Mouse (Mus musculus): ENCODE measurements around the gene Cldn18.

The Cldn18 gene

DNA sequence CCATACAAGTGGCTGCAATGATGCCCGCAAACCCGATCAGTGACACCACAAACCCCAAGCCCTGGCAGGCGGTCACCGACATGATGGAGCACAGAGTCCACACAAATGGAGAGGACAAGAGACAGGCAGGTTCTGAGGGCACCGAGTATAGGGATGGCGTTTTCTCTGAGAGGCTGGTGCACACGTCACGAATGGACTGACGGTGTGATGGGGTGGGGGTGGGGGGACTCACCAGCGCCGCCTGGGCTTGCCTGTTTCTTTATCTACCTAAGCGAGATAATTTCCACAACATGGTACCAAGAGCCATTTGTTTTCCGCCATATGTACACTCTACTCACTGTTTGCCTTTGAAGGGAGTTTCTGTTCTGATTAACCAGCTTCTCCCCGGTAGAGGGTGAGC is at the start of gene Cldn18:
Gene Cldn18 (minus strand): TSS at position 134 of the 400 bp plus-strand sequence.
- DNase-seq (ENCODE audit: low read depth) = no peak

GRCm38 (mm10) chr9:99763530-99763929 is 46.5 kb upstream of the Cldn18 start:
- no peak for DNase-seq (ENCODE audit: low read depth)

DNA sequence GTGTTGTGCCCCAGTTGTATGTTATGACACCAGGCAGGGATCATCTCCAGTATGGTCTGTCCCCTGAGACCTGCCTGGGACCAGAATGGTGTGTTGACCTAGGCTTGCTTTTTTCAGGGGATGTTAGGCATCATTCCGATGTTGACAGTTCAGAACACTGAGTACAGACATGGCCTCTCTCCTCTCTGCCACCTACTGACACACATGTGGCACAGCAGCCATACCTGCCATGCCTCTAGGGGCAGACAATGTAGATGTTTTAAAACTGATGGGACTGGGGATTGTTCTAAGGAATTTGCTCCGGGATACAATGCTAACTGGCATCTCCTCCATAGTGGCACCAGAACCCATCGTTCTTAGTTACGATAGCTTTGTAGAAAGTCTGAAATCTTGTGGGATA is 33.2 kb upstream of the Cldn18 start:
- DNase-seq (ENCODE audit: low read depth) = no peak

- DNase-seq (ENCODE audit: low read depth) = no peak
Measured at GRCm38 (mm10) chr9:99748279-99748678, 31.2 kb upstream of the Cldn18 start.

GRCm38 (mm10) chr9:99747731-99748130 is 30.7 kb upstream of the Cldn18 start:
- DNase-seq (ENCODE audit: low read depth) = no peak

- DNase-seq (ENCODE audit: low read depth) = no peak
Measured at GRCm38 (mm10) chr9:99744548-99744947, 27.5 kb upstream of the Cldn18 start.

DNA sequence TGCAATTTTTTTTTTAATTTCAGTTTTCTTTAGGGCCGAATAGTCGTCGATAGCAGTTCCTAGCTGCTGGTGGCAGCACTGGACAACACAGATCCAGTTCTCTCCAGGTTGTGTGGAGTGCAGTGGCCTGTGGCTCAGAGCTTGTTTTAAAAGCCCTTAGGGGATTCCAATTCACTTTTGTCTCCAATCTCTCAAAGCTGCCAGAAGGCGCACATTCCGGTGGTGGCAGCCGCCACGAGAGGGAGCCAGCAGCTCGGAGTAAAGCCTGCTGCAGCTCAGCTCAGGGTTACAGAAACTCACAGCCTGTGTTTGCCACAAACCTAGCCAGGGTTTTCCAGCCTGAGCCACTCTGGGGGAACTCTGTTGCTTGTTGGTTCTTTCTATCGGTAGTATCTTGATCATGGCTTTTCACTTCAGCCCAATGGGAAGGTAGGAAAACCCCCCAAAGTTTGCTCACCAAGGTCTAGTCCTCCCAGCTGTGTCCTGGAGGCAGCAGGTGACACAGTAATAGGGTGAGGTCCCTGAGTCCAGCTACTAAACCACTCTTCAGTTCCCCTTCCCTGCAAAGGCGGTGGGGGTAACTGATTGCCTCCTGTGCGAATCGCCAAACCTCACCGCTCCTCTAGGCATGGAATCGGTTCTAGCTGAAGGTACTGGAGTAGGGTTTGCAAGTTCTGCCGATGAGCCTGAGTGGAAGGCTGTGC is 13.0 kb upstream of the Cldn18 start:
- DNase-seq (ENCODE audit: low read depth) = no peak

DNA sequence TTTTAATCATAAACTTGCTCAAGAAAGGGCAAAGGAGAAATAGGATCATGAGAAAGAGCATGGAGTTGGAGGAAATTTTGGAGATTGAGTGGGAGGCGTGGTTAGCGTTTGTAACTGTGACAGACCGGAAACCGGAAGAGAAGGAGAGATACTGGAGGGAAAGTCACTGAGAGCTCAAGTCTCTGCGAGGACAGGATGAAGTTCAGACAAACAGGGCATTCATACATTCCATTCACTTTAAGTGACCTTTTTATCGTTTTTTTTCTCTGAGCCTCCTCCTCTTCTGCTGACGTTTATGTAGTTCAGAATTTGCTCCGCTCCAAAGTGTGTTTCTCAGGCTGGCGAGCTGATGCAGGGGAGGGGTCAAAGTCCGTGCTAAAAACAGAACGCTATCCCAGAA is 10.8 kb upstream of the Cldn18 start:
- no peak for DNase-seq (ENCODE audit: low read depth)

GRCm38 (mm10) chr9:99725278-99725677 is 8.2 kb upstream of the Cldn18 start:
- no peak for DNase-seq (ENCODE audit: low read depth)

GRCm38 (mm10) chr9:99720011-99720410 is 2.9 kb upstream of the Cldn18 start:
- no peak for DNase-seq (ENCODE audit: low read depth)

DNA sequence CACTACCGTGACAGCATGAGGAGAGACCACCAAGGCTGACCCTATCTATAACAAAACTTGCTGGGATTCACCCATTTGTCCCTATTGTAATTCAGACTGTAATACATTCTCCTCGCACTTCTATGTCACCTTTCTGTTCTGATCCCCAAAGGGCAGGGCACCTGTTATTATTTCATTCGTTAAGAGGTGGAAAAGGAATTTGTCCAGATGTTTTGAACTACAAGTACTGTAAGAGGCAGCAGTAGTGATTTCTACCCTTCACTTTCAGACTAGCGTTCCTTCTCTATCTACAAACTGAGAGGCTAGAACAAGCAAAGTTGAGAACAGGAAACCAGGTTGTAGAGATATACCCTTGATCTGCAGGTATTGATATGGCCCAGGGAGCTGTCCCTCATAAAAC is 6.8 kb downstream of the Cldn18 start:
- no peak for DNase-seq (ENCODE audit: low read depth)

DNA sequence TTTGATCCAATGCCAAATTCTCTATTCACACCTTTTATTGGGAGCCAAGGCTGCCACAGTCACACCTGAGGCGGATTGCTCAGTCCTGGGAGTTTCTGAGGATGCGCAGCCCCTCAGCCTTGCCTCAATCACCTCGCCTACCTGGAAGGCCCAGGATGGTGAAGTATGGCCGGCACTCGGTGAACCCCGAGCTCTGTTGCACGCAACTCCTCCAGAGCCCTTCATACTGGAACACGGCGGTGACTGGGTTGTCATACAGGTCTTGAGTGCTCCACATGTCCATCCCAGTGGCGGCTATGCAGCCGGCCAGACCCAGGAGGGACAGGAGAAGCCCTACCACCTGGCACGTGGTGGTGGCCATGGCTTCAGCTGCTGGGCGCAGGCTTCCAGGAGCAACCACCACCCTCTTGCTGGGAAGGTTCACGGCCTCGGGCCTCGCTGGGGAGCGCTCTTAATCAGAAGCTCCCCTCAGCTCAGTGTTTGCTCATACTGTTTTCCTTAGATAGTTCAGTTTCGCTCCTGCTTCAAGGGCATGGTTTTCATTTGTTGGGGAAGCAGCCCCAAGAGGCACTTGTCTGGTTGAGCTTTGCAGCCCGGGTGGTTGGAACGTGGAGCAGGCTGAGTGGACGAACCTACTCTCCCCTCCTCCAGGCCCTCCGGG is 7.3 kb downstream of the Cldn18 start:
- no peak for DNase-seq (ENCODE audit: low read depth)

DNA sequence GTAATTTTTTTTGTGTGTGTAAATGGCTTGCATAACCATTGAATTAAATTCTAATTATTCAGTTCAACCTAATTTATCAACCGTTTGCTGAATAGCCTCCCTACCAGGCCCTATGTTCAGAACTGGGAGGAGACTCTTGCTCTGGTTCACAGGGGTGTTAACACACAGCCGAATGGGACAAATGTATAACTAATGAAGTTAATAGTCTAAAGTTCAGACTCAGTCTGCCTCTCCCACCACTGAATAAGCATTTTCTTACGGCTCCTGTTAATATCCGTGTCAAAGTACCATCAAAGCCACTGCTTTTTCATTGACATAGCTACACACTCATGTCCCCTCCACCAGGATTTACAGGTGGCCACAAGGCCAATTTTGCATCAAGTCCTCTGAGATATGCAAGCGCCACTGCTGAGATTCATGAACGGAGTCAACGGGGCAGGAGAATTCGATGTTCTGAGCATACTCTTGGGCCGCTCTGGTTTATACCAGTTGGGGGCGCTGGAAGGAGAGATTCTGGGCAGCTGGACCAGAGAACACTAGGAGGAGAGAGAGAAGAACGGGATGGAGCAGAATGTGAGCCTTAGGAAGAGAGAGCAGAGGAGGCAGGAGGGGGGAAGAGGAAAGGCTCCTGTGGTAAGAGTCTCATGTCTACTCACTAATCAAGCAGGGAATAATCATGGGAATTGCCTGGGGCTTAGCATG is 9.5 kb downstream of the Cldn18 start:
- DNase-seq (ENCODE audit: low read depth) = no peak

DNA sequence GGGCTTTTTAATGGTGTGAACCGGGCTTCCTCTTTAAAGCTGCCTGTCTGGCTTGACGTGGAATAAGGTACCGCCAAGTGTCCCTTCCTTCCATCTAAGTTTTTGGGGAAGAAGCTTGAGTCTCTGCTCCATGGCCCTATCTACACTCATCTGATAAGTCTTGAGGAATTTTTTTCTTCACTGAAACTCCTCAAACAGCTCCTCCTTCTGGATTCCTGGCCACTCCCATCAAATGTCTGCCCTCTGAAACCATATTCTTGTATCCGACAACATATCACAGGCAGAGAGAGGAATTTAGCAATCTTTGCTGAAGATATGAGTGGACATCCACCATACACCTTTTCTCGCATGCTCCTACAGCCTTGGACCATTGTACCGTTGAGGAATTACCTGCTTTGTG is 10.8 kb downstream of the Cldn18 start:
- no peak for DNase-seq (ENCODE audit: low read depth)

GRCm38 (mm10) chr9:99703711-99704110 is 13.4 kb downstream of the Cldn18 start:
- no peak for DNase-seq (ENCODE audit: low read depth)

DNA sequence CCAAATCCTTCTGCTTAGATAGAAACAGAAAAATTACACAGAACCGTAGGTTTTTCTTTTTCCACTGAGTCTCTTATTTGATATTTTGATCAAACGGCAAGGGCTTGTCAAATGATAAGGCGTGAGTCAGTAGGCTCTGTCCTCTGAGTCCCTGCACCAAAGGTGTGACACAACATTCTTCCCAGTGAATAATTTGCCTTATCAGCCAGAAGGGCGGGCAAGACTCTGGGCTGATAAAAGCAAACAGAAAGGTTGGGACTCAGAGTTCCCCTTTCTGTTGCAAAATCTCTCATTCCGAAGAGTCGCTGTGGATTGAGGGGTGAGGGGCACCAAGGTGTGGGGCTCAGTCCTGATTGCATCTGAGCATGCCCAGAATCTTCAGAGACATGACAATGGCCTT is 14.9 kb downstream of the Cldn18 start:
- DNase-seq (ENCODE audit: low read depth) = no peak

DNA sequence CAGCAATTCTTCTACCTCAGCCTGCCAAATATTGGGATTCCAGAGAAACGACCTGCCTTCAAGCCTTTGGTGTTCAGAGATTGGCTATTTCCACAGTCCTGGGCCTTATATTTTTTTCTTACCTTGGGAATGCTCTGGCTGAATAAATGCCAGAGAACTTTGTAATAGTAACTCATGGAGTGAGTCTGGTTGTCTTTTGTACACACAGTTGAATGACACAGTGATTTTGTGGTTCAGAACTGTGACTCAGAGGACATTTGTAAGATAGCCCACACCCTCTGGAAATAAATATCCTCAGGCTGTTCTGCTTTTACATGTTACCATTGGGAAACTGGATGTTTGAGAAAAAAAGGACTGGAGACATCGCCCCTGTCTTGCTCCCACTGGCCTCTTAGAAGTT is 15.9 kb downstream of the Cldn18 start:
- DNase-seq (ENCODE audit: low read depth) = no peak

DNA sequence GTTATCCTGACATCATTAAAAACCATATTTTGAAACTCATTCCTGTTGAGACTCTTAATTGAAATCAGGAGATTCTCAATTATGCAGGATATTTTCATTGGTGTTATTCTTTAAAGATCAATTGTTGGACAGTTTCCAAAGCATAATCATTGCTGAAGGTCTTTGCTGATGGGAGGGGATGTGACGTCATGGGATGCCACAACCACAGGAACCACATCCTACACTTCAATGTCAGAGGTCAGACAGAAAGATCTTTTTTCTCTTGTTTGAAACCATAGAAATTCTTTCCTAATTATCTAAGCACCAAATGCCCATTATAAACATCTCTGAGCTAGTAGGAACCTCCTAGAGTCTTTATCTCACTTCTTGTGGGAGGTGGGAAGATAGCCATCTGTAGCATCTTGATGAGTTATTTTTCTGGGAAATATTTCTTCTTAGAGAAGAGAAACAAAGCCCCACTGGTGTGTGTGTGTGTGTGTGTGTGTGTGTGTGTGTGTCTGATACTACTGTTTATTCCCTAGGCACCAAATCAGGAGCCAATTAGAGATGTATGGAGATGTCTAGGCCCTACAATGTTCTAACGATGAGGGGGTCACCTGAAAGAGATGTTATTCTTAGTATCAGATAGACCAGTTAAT is 17.2 kb downstream of the Cldn18 start:
- DNase-seq (ENCODE audit: low read depth) = peak; percentile 1

- no peak for DNase-seq (ENCODE audit: low read depth)
Measured at GRCm38 (mm10) chr9:99694961-99695360, 22.1 kb downstream of the Cldn18 start.

DNA sequence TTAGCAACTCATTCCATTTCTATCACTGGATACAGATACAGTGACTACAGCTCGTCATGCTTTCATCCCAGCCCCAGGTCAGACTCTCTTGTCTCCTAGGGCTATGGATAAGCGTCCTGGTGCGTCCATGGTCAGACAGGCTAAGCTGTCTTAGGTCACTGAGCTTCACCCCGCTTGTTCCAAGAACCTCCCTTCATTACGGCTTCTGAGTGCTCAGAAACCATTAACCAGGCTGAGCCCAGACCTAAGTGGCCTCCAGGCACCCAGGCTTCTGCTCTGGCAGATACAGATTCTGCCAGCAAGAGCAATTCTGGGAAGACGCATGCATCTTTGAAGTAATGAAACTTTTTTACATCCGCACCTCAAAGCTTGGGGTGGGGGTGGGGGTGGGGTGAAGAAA is 26.7 kb downstream of the Cldn18 start:
- DNase-seq (ENCODE audit: low read depth) = no peak

DNA sequence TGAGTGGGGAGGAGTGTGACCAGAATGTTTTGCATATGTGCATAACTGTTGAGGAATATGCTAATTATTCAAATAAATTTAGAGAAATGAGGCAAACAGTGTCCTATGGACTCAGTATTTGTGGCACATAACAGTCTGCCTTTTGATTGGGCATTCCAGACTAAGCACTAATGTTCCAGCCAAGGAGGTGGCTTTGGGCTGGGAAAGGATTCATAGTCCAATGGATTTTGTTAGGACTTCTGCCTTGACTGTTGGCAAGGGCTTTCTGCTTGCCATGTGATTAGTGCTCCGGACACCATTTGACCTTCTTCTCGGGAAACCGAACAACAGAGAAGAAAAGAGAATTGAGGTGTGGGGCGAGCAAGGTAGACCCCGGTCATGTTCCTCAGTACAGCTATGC is 27.3 kb downstream of the Cldn18 start:
- no peak for DNase-seq (ENCODE audit: low read depth)

GRCm38 (mm10) chr9:99685536-99686231 is 31.4 kb downstream of the Cldn18 start:
- no peak for DNase-seq (ENCODE audit: low read depth)
